Mouse (Mus musculus) spleen, postnatal 14 days (tissue): ENCODE data around the gene Cenpj.

Source experiments
- DNase-seq, 2 experiments: peaks; one replicate each; pipeline ENCODE4 v3.0.0; 2021 to 2022; ENCODE audit warnings: low spot score in 2 of 2

Cenpj gene

DNA sequence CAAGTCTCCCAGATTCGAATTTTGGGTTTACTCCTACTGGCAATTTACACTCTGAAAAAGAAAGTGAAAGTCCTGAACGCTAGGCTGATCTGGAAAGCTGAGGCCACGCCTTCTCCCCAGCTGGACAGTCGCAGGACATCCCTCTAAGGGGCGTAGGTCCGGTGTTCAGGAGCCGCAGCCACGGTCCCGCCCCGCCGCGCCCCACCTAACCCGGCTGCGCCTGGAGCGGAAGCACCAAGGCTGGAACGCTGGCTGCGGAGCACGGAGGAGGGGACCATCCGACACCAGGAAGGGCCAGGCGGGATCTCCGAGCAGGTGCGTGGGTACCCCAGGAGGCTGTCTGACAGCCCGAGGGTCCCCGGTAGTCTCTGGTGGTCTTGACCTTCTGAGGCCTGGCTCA, at the start of gene Cenpj, which contains the start of gene Parp4:
TSS of gene Cenpj (minus strand) at position 10 of the 400 bp plus-strand sequence.
TSS of gene Parp4 (plus strand) at position 204 of the 400 bp plus-strand sequence.
- peak; percentile 76 to 77 for DNase-seq

DNA sequence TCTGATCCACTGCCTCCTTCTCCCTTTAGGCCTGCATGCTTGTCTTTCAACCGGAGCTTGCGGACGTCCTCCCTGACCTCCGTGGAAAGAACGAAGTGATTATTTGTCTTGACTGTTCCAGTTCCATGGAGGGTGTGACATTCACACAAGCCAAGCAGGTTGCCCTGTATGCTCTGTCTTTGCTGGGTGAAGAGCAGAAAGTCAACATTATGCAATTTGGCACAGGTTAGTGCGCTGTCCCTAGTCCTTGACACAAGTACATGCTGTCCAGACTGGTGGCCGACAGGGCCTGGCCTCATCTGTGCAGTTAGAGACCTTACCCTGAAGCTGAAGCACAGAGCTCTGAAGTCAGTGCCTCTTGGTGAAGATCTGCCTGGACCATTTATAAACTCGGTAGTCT, 45.2 kb upstream of the Cenpj start:
- DNase-seq: no peak

DNA sequence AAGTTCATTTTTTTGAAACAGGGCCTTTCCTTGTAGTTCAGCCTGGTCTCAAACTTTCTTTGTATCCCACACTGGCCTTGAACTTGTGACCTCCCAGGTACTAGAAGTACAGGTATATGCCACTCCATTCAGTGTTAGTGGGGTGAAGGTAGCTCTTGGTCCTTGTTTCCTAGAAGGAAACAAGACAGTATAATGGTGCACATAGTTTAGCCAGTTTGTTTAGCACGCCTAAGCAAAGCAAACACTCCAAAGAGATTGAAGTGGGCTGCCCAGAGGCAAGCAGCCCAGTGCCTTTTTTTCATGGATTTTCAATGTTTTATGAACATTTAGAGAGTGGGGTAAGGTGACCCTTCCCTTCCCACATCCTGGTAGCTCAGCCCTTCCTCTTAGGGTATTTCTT, 42.2 kb upstream of the Cenpj start:
- no peak for DNase-seq

DNA sequence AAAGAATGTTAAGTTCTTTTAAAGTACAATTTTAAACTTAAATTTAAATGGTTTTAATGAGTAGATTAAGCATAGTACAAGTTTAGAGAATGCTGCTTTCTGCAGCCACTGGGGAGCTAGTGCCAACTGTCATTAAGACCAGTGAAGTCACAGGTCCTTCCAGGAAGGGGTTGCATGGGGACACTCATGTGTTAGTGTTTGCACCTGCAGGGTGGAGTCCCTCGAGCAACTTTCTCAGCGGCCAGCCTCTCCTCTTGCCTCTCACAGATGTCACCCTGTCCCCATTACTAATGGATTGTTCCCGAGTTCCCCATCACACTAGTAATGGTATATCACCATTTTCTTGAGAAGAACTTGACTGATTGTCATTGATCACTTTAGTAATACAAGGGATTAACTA, 38.0 kb upstream of the Cenpj start:
- no peak for DNase-seq

DNA sequence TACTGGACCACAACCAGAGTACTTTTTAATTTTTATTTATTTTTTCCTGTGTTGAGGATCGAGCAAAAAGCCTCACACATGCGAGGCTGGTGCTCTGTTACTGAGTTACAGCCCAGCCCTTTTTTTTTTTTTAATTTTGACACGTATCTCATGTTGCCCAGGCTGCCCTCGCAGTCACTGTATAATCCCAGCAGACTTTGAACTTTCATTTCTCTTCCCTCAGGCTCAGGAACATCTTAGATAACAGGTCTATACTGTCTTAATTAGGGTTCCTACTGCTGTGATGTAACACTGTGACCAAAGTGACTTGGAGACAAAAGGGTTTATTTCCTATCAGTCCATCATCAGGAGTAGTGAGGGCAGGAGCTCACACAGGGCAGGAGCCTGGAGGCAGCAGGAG, 29.9 kb upstream of the Cenpj start:
- DNase-seq: no peak

DNA sequence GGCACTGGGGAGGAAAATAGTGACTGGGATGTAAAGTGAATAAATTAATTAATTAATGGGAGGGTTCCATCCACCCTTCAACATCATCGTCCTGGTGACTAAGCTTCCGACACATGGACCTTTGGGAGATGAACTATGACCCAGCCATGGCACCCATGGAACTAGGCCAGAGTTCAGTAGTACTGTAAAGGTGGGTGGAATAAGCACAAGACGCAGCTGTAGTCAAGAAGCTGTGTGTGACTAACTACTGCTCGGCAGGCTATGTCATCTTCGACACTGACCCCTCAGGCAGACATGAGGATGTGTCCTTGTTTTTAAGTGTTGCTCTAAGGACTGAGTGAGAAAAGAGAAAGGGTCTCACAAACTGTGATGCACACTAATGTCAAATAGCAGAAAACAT, 29.2 kb upstream of the Cenpj start:
- DNase-seq: no peak

DNA sequence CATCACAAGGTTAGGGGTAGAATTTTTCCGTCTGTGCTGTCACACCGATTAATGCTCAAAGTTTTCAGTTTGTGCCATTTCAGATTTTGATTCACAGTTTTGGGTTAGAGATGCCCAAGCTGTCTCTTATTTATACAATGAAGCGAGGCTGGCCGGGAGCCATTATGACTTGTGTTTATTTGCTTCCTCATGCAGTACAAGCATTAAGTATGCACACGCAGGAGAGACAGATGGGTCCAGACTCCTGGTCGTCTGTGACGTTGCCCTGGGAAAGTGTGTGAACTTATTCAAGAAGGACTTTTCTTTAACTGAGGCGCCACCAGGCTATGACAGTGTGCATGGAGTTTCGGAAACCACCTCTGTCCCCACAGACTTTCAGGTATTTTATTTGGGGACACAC, 26.8 kb upstream of the Cenpj start:
- no peak for DNase-seq

DNA sequence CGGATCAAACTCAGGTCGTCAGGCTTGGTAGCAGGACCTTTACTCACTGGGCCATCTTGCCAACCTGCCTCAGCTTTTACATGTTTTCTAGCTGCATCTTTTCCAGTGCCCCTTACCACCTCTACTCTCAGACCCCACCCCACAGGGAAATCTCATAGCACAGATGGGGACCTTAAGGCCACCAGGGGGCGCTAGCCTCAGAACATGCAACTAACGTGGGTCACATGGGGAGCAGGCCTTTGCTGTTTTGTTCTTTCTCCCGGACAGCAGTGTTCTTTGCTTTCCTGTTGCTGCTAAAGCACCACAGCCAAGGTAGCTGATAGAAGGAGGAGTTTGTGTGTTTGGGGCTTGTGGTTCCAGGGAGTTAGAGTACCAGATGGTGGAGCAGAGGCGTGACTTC, 23.5 kb upstream of the Cenpj start:
- DNase-seq: peak; percentile 33 to 64

DNA sequence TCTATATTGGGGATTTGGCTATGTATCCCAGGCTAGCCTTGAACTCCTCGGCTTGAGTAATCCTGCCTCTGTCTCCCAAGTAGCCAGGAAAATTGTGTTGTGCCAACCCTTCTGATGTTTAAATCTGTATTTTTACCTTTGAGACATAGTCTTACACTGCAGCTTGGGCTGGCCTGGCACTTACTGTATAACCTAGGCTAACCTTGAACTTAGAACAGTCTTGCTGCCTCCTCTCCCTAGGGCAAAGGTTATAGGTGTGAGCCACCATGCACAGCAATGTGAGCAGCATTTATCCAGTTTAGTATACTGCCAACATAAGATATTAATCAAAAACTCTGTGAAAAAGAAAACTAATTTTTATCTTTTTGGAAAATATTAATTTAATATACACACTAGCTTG, 19.6 kb upstream of the Cenpj start:
- DNase-seq: no peak

DNA sequence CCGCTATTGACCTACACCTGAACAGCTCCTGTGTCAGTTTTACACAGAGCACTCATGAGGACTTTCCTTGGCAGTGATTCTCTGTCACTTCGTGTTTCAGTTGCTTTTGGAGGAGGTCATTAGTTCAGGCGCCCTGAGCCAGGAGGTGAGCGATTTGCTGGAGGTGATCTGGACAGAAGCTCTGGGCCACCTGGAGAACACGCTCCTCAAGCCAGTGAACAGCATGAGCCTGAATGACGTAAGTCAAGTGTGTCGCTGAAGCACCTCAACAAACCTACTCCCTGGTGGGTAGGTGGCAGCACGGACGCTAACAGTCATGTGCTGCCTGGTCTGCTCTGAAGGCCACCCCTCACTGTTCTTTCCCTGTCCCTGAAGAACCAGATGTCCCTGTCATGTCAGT, 17.0 kb upstream of the Cenpj start:
- DNase-seq: no peak

DNA sequence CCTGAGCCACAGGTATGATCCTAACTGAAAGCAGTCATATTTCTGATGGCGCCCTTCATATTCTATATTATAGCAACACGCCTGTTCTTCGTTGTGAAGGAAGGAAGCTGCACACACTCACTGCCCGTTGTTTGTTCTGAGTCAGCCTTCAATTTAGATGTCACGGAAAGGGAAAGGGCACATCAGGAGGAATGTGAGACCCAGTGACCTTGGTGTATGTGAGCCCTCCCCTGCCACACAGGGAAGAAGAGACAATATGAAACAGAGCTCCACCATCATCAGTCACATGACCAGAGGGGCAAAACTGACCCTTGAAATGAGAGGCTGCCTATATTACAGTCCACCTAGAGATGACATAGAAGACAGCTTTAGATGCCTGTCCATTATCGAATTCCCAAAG, 7.1 kb upstream of the Cenpj start:
- DNase-seq: no peak

DNA sequence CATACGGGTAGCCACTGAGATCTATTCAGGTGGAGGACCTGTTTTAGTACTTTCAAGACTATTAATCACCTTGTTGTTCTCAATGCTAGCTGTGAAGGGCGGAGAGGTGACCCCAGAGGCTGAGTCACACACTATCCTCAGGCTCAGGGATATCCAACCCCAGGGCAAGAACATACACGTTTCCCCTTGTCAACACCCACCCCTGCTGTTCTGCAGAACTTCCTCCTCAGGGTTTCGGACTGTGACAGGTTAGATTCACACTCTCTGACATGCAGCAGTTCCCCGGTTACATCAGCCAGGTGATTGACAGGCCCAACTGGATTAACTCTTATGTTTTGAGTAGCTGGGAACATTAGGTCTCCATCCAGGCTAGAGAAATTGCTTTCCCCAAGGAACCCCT, 5.9 kb upstream of the Cenpj start:
- DNase-seq: peak in 1 of 2 experiments; percentile 12

DNA sequence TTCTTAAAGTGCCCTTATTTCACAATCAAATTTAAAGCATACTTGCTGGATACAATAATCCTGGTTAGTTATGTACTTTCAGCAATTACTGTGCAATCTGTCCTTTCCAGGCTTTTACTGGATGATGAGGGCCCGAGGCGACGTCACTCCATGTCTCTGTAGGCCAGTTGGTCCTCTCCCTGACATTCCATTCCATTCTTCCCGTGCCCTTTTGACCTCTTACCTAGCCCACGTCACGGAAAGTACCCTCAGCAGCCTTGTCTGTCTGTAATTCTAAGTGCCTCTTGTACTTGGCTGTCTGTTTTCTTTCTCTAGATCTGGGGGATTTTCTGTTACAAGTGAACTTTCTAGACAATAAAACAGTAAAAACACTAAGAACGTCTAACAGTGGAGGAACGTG, 3.8 kb upstream of the Cenpj start:
- no peak for DNase-seq

DNA sequence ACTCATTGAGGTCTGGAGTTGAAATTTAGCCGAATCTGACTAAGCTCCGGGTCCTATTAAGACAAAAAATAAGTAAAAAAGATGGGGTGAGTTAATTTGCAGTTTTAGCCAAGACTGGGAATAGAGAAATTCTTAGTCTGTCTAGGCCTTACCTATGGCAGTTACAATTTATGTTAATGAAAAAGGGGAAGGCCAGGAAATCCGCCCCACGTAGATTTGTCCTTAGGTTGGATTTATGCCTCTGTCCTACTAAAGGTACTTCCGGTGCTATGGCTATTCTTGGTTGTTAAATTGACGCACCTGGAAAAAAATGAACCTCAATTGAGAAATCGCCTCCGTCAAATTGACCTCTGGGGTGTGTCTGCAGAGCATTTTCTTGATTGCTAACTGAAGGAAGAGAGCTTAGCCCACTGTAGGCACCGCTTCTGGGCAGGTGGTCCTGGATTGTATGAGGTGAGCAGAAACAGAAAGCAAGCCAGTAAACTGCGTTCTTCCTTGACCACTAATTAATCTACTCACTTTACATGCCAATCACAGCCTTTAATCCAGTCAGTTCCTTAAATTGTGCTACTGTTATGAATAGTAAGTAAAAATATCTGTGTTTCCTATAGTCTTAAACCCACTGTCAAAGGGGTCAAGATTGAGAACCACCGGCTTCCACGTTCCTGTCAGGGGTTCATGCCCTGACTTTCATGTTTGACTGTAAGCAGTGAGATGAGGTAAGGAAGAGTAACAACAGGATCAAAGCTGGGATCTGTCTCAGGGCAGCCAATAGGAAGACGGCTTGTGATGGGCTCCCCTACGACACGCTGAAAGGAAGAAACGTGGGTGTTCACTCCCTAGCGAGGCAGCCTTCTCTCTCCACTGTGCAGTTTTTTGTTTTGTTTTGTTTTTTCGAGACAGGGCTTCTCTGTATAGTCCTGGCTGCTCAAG, 1.0 kb upstream of the Cenpj start:
- no peak for DNase-seq

DNA sequence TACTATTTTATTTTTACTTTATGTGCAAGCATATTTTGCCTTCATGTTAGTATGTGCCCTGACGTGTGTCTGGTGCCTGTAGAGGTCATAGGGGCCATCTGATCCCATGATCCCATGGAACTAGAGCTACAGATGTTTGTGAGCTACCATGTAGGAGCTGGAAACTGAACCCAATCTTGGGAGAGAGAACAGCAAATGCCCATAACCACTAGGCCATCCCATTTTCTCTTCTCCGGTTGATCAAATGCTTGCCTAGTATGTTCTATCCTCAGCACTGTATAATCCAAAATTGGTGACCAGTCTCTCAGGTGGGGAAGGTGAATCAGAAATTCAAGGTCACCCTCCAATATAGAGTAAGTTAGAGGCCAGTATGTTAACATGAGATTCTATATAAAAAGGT, 2.7 kb downstream of the Cenpj start:
- no peak for DNase-seq

DNA sequence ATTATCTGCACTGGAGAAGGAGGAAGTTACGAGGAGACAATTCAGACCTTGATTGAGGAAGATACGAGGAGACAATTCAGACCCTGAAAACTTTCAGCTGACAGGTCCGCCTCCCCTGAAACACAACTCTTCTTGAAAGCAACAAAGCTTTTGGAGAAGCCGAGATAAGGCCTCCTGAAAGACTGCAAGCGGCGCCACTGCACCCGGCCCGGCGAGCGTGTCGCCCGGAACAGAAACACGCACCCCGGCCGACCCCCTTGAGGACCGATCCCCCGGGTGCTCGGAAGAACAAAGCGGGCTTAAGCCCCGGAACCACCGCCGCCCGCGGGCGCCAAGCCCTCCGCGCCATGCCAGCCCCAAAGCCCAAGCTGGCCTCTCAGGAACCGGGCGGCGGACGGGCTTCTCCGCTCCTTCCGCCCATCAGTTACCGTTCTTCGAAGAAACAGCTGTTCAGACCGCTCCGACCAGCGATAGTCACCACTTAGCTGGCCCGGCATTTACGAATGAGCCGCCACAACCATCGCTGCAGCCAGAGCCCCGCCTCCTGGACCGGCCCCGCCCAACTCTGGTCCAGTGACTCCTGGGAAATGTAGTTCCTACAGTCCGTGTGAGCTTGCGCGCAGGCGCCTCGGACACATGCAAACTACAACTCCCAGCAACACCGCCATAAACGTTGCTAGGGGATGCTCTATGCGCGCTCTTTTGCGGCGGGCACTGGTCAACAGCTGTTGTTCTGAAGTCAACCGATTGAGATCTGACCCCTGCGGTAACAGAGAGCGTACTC, 3.7 kb downstream of the Cenpj start:
- peak; percentile 93 to 94 for DNase-seq

DNA sequence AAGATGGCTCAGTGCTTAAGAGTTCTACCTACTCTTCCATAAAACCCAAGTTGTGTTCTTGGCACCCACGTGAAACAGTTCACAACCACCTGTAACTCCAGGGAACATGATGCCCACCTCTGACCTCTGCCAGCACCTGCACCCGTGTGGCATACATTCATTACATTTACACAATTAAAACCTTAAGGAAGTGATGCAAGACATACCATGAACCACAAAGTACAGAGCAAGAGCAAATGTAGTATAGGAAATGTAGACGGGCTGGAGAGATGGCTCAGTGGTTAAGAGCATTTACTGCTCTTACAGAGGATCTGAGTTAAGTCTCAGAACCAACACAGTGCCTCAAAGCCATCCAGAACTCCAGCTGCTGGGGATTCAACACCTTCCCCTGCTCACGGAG, 6.2 kb downstream of the Cenpj start:
- DNase-seq: no peak

DNA sequence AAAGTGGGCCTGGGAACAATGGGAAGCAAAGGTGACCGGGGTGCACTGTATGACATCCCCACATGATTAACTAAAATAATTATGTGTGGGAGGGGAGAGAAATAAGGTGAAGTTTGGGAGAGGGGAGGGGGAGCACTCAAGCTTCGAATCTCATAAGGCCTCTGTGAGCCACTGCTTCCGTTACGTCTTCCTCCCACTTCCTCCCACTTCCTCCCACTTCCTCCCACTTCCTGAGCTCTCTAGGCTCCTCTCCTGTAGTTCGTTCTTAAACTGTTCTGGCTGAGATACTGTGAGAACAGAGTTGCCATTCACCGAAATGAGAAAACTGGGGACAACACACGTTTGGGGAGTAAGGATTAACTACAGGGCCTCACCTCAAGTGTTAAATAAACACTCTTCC, 7.7 kb downstream of the Cenpj start:
- DNase-seq: no peak

DNA sequence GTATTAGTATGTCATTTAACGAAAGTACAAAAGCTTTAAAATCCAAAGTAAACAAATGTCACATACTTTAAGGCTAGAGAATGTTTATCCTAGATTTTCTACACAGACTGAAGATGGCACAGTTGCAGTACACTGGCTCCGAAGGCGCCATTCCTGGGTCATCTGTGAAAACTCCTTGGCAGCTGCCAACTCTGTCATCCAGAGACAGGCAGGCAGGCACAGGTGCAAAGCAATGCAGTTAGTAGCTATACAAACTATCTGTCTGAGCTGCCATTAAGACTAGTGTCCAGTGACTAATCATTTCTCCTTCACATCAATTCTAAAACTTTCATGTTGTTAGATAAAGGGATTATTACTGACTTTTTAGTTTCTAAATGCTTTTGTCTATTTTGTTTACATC, 16.1 kb downstream of the Cenpj start:
- no peak for DNase-seq

DNA sequence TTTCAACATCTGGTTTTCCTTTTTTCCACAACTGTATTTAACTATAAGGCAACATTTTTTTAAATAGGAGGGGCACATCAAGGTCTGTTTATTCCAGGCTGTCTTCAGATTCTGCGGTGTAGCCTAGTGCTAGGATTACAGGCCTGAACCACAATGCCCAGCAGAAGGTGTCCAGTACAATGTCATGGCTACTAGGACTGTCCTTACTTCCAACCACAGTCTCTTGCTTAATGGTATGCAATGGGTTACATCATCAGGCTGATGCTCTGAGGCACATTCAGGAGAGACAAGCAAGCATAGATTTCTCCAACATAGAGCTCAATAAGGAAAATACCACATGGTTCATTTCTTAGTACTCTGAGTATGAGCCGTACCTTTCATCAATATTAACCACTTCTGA, 20.5 kb downstream of the Cenpj start:
- DNase-seq: no peak

DNA sequence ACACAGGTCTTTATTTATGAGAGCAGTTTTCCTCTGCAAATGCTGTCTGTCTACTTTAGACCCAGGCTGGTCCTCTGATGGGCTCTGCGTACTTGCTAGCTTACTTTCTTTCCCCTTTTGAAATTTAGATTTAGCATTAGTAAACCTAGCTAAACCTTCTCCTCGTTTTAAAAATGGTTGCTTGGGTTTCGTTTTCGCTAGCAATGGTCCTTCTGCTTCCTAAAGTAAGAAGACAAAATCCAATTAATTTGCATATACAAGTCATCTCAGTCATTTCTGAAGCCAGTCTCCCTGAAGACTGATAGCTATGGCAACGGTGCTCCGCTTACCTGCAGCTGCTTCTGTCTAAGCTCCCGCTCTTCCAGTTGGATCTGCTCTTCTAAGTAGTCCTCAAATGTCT, 21.9 kb downstream of the Cenpj start:
- DNase-seq: no peak

DNA sequence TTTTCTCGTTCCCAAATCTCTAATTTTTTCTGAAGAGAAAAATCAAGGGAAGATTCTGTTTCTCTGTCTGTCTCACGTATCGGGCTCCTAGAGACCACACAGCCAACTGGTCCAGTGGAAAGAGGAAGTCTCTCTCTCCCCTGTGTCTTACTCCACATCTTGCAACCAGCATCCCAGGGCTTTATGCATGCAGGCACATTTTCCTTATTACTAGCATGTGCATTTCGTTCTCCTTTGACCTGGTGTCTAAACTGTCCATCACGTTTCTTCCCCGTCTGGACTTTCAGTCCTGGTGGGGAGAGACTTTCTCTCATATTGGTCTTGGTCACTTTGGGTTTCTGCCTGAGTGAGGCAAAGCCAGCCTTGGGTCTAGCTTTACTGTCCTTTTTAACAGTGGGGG, 22.3 kb downstream of the Cenpj start:
- DNase-seq: no peak

DNA sequence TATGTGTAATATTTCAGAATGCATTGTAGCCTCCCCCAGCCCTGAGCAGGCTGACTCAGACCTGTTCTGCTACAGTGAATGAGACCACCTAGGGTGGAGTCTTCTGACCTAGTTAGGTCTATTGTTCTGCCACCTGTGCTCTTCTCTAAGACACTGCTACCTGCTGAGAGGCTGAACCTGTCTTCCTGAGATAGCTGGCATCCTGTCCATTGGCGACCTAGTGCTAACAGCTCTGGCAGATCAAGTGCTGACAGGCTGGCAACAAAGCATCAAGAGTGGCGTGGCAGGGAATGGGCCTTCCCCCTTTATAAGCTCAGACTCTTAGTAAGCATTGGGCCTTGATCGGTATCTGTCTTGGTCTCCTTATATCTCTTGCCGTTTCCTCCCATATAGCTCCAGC, 24.3 kb downstream of the Cenpj start:
- DNase-seq: no peak
